Mouse (Mus musculus) gastrocnemius, adult 18-20 months (tissue): Measurements from ENCODE around the gene Ormdl1. TPM values are rescaled to one million over a fixed set of nuclear protein-coding genes. Genes with fewer than 3 reads are reported as not detected.
A peak's percentile ranks its signal among the peaks of the same experiment; 100 is the strongest.
"Not testable (repeated sequence)": the region's sequence is repeated elsewhere in the genome, so short reads cannot be mapped to it uniquely, and the experiment has no call there.

Experiments
- DNase-seq: peaks from one replicate; pipeline ENCODE4 v3.0.0; 2021; ENCODE audit warnings: low spot score
- long read RNA-seq, 2 experiments: library from polyadenylated mRNA; stranded (forward); transcript quantifications; one replicate each; pipeline ENCODE4 v2.0.0; 2021
- total RNA-seq, 2 experiments: library from RNA; stranded (reverse); gene quantifications; 2 replicates each; pipeline ENCODE4 v1.2.3; 2021

The Ormdl1 gene
- total RNA-seq = 1 to 10 TPM; 7.9 to 8.3 TPM
- long read RNA-seq, experiment 1, transcript Ormdl1-201 (4 exons, 1,910 nt) = major isoform, 19 of 19 reads
- long read RNA-seq, experiment 1, partial matches to known transcripts = 0 of 19 reads
- long read RNA-seq, experiment 1, other reads (novel, unspliced or antisense) = 0 of 19 reads
- long read RNA-seq, experiment 2, transcript Ormdl1-201 (4 exons, 1,910 nt) = major isoform, 8 of 9 reads
- long read RNA-seq, experiment 2, partial matches to known transcripts = 0 of 9 reads
- long read RNA-seq, experiment 2, other reads (novel, unspliced or antisense) = 1 of 9 reads

- peak; percentile 96 for DNase-seq
These were observed at the start of gene Ormdl1, which contains the start of the genes Pms1 and Gm28778 for GRCm38 (mm10) chr1:53296581-53297383. TSS of gene Ormdl1 (plus strand) at chr1:53297095. TSS of gene Pms1 (minus strand) at chr1:53297018. TSS of gene Gm28778 (plus strand) at chr1:53297111.

DNA sequence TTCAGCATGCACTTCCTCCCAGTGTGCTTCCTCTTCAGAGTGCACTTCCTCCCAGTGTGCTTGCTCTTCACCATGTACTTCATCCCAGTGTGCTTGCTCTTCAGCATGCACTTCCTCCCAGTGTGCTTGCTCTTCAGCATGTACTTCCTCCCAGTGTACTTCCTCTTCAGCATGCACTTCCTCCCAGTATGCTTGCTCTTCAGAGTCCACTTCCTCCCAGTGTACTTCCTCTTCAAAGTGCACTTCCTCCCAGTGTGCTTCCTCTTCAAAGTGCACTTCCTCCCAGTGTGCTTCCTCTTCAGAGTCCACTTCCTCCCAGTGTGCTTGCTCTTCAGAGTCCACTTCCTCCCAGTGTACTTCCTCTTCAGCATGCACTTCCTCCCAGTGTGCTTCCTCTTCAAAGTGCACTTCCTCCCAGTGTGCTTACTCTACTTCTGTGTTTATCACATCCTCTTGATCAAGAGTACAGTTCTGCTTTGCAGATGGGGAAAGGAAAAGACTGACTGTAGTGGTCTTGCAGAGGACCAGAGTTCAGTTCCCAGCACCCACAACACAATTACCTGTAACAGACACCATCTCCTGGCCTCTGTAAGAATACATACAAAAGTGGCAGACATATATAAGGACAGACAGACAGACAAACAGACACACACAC, 31.8 kb upstream of the Ormdl1 start:
- DNase-seq = not testable (repeated sequence)

DNA sequence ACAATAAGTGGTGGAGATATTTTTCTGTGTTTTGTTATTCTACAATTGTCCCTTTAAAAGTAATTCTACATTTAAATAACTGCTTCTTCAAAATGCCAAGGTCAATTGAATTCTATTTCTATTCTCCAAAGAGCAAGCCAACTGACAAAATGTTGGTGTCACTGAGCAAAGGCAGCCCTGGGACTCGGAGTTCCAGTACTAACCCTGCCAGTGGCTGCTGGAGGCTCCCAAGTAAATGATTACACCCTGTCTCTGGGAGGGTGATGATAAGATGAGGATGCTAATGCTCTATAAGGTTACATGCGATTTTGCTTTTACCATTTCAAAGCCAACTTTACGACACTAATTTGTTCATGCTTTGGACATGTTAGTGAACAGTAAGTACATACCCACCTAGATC, 27.0 kb upstream of the Ormdl1 start:
- DNase-seq = peak; percentile 4

- DNase-seq = peak; percentile 31
These were observed 24.2 kb upstream of the Ormdl1 start for GRCm38 (mm10) chr1:53272646-53273045.

GRCm38 (mm10) chr1:53291197-53291596, 5.7 kb upstream of the Ormdl1 start:
- no peak for DNase-seq

DNA sequence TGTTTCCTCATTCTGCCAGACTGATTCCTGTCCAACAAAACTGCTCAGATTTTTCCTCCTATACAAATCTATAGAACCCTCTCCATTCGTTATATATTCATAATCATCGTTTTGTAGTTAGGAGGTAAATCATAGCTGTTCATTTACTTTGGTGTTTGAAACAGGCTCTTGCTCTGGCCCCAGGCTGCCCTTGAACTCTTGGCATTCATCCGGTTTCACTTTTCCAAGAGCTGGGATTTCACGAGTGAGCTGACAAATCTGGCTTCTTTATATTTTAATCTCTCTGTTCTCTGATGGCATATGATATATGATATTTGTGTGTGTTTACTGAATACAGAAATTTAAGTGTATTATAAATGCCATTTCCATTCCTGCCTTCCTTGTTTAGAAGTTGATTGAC, 3.6 kb downstream of the Ormdl1 start:
- no peak for DNase-seq

GRCm38 (mm10) chr1:53312989-53313967, 16.4 kb downstream of the Ormdl1 start, which contains the start of gene Osgepl1:
TSS of gene Osgepl1 (plus strand) at chr1:53313624.
- DNase-seq = peak; percentile 81

DNA sequence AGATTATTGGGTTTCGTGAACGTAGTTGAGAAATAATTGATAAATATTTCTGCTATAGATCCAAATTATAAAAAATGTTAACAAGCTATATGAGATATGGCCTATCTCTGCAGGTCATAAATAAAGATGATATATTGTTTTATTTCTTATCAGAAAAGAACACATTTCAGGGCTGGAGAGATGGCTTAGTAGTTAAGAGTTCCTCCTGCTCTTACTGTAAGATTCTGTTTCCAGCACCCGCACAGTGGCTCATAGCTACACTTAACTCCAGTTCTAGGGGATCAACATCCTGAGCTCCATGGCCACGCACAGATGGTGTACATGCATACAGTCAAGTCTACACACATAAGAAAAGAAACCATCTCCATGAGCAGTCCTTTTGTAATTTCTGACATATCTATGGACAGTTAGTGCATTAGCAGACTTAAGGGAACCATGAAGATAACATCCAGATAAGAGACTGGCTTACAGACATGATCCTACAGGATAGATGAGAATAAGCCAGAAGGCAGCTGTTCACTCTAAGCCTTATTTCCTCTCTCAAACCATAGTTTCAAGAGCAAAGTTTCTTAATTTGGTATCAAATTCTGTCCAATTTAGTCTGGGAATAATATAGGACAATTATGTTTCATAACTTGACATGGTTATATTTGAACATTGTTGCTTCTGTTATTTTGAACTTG, 24.9 kb downstream of the Ormdl1 start:
- DNase-seq = no peak

- no peak for DNase-seq
These were observed 26.4 kb downstream of the Ormdl1 start for GRCm38 (mm10) chr1:53323254-53323653.

GRCm38 (mm10) chr1:53324277-53324676, 27.4 kb downstream of the Ormdl1 start:
- DNase-seq = no peak

- DNase-seq = no peak
These were observed 28.1 kb downstream of the Ormdl1 start for GRCm38 (mm10) chr1:53324827-53325494.

DNA sequence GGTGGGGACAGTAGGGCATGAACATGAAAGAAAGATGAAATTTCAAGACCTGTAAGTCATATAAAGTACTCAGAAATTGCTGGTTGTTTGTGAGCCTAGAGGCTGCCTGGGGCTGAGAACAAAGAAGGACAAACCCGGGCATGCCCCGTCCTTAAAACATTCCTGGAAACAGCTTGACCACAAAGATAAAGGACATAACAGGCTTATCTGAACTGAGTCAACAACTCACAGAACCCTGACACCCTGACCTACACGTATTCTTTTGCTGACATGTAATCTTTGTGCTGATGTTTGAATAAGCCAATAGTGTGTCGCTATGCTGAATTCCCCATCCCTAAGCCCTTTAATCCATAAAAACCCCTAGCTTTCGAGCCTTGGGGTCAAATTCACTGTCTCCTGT, 36.6 kb downstream of the Ormdl1 start:
- not testable (repeated sequence) for DNase-seq

DNA sequence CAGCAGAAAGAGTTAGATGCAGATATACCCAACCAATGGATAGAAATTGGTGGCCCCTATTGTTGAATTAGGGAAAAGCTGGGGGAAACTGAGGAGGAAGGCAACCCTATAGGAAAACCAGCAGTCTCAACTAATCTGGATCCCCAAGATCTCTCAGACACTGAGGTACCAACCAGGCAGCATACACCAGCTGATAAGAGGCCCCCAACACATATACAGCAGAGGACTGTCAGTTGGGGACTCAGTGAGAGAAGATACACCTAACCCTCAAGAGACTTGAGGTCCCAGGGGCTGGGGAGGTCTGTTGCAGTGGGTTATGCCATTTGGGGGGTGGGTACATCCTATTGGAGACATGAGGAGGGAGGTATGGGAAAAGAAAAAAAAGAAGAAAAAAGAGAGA, 38.6 kb downstream of the Ormdl1 start:
- no peak for DNase-seq

GRCm38 (mm10) chr1:53337403-53337802, 40.5 kb downstream of the Ormdl1 start:
- DNase-seq = not testable (repeated sequence)

DNA sequence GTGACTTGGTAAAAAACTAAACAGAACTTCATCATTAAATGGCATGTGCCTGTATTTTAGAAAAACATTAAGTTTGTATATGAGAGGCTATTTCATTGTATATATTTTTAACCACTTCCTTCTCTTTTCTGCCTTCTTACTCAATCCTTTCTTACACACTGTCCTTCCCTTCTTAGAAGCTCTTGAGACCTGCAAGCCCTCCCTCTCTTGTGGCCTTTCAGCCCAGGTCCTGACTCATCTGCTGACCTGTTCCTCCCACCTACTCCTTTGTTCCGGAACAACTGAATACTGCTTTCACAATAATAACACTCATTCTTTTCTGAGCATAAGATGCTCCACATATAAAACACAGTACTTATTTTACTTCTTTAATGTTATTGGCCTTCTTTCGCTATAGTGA, 44.2 kb downstream of the Ormdl1 start:
- no peak for DNase-seq

DNA sequence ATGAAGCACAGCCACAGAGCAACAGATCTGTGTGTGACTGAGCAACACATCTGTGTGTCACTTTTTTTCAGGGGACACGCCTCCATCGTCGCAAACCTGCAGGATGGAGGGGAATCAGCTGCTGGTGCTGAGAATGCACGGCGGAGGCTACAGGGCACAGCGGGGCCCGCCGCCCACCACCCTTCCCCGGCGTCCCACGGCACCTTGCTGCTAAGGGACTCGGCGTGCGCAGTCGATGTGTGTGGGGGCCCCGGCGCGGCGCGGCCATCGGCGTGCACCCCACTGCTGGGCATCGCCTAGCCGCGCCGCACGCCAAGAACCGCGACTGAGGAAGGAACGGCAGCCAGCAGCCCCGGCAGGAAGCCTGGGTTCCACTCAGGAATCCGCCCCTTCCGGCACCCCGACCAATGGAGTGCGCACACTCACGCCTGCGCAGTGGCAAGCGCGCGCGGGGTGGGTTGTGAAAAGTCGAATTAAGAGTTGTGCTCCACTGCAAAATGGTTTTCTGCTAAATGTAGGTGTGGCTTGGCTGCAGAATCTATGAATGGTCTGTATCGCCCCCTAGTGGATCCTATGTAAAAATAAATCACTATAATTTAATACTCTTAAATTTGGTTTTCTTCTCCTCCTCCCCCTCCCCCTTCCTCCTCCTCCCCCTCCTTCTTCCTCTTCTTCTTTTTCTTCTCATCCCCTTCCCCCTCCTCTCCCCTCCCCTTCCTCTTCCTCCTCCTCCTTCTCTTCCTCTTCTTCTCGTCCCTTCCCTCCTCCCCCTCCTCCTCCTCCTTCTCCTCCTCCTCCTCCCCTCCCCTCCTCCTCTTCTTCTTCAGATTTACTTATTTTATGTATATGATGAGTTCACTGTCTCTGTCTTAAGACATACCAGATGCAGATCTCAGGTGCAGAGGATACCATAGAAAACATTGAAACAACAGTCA, 55.7 kb downstream of the Ormdl1 start, which contains the start of the genes Asdurf, Gm28551 and Asnsd1:
TSS of gene Asdurf (minus strand) at position 293 of the 935 bp plus-strand sequence.
TSS of gene Gm28551 (minus strand) at position 341 of the 935 bp plus-strand sequence.
TSS of gene Asnsd1 (minus strand) at position 426 of the 935 bp plus-strand sequence.
- DNase-seq = peak; percentile 97

- DNase-seq = no peak
These were observed 62.1 kb downstream of the Ormdl1 start for GRCm38 (mm10) chr1:53358988-53359387.
